Mouse (Mus musculus) left cerebral cortex, postnatal 25 days (tissue): ENCODE measurements around the gene Gemin5. TPM values are rescaled to one million over a fixed set of nuclear protein-coding genes. Genes with fewer than 3 reads are reported as not detected.
A peak's percentile ranks its signal among the peaks of the same experiment; 100 is the strongest.
"Not testable (repeated sequence)": the region's sequence is repeated elsewhere in the genome, so short reads cannot be mapped to it uniquely, and the experiment has no call there.

Source experiments
- DNase-seq, 2 experiments: peaks; one replicate each; pipeline ENCODE4 v3.0.0; 2022; ENCODE audit warnings: low spot score in 2 of 2, mixed read lengths in 1 of 2
- intact Hi-C: fragments of 180-260 bp; cut with DNase I; formaldehyde crosslinking; loops from one replicate; pipeline ENCODE4 v1.15.1; 2025
- total RNA-seq, 2 experiments: library from RNA; stranded (reverse); gene quantifications; 2 replicates each; pipeline ENCODE4 v1.2.3; 2021

Gemin5 gene
- total RNA-seq, 2 experiments from 2014 or later = 16.5 to 18.1 TPM

DNA sequence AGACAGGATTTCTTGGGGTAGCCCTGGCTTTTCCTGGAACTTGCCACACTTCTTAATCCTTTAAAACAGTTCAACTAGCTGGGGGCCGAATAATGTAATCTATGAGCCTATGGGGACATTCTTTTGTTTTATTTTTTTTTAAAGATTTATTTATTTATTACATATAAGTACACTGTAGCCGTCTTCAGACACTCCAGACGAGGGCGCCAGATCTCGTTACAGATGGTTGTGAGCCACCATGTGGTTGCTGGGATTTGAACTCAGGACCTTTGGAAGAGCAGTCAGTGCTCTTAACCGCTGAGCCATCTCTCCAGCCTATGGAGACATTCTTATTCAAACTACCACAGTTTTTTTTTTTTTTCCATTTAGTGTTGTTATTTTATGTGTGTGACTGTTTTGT, 11.6 kb upstream of the Gemin5 start:
- intact Hi-C loops = loop anchor here (1.0 to 5.0 kb wide), 3 partner anchors 45 to 317 kb away; no protein-coding TSS in a partner anchor
- not testable (repeated sequence) for DNase-seq

DNA sequence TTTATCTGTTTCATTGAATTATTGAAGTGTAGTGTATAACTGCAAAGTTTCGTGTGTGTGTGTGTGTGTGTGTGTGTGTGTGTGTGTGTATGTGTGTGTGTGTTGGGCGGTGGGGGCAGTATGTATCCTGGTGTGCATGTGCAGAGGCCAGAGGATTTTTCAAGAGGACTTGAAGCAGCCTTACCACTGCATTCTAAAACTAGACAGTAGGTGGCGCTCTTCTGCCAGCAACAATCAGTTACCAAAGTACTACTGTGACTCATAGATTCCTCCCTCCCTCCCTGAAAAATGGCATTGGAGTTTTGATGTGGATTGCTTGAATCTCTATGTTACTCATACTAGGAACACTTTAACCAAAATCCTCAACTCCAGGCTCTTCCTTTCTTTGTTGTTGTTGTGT, 11.2 kb upstream of the Gemin5 start:
- intact Hi-C loops = loop anchor here (1.0 to 5.0 kb wide), 3 partner anchors 46 to 318 kb away; no protein-coding TSS in a partner anchor
- DNase-seq = peak; percentile 88 to 94

DNA sequence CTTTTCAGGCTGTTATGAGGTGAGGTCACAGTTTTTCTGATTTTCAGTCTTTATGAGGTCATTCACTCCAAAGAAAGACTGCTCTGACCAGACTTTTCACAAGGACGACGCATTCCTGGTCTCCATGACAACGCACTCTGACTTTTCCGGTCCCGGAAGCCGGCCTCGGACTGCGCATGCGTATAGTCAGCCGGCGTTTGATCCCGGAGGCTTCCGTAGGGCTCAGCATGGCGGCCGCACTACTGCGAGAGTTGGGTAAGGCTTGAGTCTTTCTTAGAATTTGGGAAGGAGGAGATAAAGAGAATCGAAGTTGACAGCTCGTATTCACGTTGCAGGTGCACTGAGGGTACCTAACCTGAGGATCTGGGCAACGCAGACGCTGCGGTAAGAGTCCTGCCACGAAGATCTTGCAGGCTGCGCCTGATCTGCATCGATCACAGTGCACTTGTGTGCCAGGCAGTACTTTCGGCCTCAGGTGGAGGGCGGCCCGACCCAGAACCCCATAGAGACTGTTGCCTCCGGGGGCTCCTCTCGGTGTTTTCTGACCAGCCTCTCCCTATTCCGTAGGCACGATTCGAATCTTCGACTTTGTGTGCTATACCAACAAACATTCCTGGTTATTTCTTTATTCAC, 3.2 kb upstream of the Gemin5 start, which contains the start of gene Mrpl22:
TSS of gene Mrpl22 (plus strand) at position 203 of the 633 bp plus-strand sequence.
- intact Hi-C loops = no loop called here
- peak; percentile 97 for DNase-seq

DNA sequence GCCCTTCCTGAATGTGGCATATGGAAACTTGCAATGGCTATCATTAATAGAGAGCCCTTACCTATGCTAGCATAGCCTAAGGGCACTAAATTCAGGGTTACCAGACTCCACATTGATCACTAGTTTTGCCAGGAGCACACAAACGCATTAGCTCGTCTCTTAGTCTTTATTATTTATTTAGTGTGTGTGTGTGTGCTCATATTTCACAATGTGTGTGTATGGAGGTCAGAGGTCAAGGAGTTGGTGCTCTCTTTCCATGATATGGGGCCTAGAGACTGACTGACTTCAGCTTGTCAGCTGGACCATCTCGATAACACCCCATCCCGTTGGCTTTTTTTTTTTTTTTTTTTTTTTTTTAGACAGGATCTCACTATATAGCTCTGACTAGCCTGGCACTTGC, 1.3 kb upstream of the Gemin5 start:
- no peak for DNase-seq
- intact Hi-C loops = no loop called here

DNA sequence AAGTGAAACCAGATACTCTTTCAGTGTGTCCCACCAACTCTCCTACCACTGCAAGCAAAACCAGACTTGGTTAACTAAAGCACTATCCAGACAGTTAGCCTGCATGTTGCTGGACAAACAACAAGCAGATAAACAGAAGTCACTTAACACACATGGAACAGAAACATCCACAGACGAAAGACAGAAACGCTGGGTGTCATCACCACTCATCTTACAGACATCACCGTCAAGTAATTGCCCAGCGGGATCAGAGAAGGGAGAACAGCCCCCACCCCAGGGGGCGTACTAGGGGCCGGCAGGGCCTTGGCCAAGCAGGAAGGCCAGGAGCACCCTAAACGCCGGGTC, 545 bp downstream of the Gemin5 start:
- DNase-seq = no peak
- intact Hi-C loops = no loop called here

DNA sequence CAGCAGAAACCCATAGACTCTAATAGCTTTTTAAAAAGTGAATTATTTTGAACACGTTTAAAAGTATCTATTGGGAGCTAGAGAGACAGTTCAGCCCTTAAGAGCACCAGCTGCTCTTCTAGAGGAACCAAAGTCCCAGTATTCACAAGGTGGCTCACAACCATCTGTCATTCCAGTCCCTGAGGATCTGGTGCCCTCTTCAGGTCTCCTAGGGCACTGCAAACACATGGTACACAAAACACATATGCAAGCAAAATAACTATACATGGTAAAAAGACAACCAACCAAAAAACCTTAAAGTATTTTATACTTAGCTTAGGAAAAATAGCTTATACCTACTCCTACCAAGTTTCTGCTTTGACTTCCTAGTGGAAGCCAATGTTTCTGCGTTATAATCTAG, 3.3 kb downstream of the Gemin5 start:
- DNase-seq = no peak
- intact Hi-C loops = no loop called here

DNA sequence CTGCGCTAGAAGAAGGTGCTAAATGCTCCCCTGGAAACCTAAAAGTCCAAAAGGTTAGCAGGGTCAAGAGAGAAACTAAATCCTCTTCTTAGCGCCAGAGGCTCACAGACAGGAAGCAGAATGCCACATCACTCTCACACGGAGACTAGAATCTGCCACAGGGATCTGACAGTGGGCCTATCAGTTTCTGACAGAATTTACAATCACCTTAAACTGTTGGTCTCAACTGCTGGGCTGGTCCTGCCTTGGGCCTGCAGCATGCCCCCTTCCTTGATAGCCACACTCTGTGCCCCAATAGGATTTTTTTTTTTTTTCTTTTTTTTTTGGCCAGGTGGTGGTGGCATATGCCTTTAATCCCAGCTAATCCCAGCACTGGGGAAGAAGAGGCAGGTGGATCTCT, 11.5 kb downstream of the Gemin5 start:
- intact Hi-C loops = no loop called here
- DNase-seq = no peak

DNA sequence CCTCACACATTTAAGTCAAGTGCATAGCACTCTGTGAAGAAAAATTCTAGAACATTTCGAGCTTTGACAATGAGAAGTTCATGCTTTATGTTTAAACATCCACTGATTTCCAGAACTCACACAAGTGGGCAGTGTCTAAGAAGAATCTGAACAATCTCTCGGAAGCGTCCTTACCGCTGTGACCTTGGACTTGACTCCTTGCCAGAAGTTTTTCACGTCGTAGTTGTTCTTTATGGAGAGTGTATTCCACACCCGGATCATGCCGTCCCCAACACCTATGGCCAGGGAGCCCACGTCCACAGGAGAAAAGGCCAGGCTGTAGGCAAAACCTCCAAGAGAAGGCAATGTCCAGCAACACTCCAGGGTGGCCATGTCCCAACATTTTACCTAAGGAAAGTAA, 12.9 kb downstream of the Gemin5 start:
- intact Hi-C loops = no loop called here
- no peak for DNase-seq

DNA sequence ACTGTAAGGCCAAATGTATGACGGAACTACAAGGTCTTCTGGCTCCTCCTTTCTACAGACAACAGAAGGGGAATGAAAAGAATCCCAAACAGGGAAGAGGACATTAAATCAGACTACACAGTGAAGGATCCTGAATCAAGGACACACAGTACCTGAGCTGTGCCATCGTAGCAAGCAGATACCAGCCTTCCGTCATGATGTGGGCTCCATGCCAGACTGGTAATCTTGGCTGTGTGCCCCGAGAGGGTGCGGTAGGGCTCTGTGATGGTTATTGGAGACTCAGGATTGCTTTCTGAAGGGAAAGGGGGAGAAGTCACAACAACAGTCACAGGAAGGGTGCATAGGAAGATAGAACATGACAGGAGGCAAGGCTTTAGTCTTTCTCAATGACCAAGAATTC, 22.1 kb downstream of the Gemin5 start:
- no peak for DNase-seq
- intact Hi-C loops = no loop called here

DNA sequence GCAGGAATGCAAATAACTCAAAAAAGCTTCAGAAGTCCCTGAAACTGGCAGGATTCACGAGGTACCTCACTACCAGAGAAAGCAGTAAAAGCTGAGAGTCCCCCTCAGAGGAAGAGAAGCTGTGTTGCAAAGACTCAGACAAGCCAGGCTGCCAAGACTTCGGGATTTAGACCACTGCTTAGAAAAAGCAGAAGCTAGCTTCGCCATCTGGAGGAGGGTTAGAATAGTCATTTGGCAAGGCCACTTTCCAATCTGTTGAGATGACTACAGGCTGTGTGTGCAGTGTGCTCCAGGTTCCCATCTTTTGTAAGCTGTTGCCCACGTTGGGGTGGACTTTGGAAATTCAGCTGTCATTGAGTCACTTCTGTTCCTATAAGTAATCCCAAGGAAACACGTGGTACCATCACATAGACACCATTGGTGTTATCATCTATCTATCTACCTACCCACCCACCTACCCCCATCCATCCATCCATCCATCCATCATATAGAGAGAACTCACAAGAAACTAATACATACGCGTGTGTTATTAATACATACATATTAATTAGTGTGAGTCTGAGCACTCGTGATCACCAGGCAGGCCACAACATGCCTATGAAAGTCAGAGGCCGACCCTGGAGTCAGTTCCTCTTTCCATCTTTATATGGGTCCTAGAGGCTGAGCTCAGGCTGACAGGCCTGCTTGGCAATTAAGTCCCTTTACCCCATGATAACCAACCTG, 24.5 kb downstream of the Gemin5 start:
- peak; percentile 31 to 86 for DNase-seq
- intact Hi-C loops = no loop called here

DNA sequence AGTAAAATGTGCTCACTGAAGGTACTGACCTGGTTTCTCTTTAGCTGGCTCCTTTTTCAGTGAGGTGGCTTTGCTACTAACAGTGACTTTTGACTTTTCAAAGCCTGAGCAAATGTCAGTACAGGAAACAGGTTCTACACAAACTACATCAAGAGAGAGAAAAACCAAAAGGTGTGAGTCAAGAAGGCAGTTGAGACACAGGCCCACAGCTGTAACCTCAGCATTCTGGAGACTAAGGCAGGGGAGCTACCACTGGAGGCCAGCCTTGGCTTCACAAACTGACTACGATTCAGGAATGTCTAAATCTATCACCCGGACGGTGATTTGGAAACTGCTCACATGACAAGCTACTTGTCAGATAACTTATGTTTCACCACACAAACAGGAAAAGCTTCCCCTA, 28.9 kb downstream of the Gemin5 start:
- no peak for DNase-seq
- intact Hi-C loops = no loop called here

DNA sequence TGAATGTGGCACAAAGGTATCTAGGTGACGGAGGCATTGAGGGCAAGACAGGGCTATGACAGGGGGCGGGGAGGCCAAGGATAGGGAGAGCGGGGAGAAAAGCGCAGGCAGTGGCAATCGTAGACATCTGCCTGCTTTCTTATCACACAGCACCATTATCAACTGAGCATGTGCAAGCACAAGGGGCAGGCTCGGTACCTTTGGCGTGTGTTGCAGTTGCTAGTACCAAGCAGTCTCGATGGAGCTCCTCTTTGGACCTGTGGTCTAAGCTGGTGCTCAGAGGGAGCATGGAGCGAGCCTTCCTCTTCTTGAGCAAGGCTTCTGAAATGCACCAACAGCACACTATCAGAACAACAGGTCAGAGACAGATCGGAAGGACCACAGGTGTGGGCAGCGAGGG, 29.5 kb downstream of the Gemin5 start:
- intact Hi-C loops = no loop called here
- no peak for DNase-seq

DNA sequence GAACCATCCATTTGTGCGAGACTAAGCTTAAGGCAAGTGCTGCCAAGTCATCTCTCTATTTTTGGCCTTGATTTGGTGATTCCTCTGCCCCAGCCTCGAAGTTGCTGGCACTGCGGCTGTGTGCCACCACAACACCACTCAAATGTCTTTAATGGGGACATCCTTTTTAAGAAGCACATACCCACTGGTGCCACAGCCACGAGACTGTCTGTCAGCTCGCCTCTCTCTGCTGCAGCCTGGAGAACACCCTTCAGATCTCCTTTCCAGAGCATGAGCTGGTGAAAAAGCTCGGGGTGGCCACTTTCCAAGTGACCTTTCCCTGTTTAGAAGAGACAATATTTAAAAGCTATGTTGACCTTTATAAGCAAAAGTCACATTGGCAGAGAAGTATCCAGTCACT, 31.7 kb downstream of the Gemin5 start:
- peak in 1 of 2 experiments; percentile 8 for DNase-seq
- intact Hi-C loops = no loop called here

DNA sequence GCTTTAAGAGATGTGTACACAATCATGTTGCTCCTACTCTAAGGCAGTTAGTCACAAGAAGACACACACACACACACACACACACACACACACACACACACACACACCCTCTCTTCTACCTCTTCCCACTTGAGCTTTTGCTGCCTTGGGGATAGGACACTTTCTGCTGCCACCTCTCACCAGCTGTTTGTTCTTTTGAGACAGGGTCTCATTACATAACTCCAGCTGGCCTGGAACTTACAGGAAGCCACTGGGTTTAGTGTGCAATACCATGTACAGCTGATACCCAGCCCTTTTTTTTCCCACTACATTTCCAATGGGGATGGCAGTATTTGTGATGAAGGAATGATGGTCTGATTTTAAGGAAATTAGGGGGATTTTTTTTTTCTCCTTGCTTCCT, 33.0 kb downstream of the Gemin5 start:
- intact Hi-C loops = no loop called here
- DNase-seq = no peak

DNA sequence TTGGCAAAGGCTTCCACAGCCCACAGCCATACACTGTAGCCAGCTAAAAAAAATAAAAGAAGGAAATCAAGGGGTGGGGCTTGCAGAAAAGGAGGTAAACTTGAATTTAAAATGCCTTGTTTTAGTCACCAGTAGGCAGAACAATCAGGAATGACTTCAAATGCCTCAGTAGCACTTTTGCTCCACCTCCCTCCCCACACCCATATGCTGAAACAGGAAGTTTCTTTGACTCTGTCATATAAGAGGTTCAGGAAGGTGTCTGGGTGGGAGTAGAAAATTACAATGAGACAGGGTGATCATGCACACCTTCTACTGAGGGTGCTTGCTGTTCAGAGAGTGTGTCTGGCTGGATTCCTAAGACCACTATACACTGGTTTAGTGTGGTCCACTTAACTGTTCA, 33.5 kb downstream of the Gemin5 start:
- no peak for DNase-seq
- intact Hi-C loops = no loop called here

DNA sequence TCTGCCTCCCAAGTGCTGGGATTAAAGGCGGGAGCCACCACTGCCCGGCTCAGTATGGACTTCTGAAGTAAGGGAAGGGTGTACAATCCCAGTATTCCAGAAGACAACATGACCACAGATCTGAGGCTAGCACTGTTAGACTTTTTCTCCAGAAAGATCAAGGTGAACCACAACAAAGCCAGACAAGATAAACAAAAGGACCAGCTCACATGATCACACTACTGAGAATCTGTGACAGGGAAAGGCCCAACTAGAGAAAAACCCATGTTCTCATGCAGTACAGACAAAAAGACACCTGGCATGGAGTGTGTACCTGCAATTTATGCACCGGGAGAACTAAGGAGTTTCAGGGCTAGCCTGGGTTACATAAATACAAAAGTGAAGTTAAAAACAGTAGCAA, 36.3 kb downstream of the Gemin5 start:
- DNase-seq = no peak
- intact Hi-C loops = no loop called here

DNA sequence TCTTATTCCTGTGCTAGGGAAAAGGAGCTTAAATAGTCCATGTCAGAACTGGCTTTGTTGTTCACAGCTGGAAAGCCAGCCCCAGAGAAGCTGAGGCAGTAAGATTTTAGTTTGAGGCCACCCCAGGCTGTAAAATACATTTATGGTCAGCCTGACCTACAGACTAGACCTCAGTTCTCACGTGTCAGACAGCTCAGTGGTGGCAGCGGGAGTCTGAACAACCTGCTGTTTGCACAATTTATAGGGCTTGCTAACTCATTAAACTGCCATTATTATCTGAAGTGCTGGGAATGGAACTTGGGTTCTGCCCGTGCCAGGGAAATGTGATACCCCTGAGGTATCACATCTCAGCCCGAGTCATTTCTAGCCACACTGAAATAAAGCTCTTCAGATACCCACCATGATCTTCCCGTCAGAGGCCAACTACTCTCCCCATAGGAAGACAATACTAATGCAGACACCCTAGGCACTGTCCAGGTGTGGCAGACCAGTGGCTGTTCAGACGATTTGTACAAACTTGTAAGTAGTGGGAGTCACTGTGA, 39.0 kb downstream of the Gemin5 start:
- intact Hi-C loops = no loop called here
- no peak for DNase-seq

DNA sequence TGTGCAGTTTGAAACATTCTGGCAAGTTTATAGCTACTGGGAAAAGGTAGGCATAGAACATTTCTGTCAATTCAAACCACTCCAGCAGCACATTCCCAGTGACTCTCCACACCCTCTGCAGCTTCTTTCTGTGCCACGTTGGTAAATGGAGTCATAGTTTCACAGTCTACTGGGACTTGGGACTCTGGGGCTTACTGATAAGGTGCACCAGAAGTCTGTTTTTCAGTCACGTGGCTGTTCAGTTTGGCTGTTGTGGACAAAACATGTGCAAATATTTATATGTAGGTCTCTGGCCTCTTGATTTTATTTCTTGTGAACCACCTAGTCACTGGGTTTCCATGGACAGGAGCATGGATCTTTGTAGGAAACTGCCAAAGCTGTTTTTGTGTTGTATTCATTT, 40.8 kb downstream of the Gemin5 start:
- no peak for DNase-seq
- intact Hi-C loops = no loop called here

DNA sequence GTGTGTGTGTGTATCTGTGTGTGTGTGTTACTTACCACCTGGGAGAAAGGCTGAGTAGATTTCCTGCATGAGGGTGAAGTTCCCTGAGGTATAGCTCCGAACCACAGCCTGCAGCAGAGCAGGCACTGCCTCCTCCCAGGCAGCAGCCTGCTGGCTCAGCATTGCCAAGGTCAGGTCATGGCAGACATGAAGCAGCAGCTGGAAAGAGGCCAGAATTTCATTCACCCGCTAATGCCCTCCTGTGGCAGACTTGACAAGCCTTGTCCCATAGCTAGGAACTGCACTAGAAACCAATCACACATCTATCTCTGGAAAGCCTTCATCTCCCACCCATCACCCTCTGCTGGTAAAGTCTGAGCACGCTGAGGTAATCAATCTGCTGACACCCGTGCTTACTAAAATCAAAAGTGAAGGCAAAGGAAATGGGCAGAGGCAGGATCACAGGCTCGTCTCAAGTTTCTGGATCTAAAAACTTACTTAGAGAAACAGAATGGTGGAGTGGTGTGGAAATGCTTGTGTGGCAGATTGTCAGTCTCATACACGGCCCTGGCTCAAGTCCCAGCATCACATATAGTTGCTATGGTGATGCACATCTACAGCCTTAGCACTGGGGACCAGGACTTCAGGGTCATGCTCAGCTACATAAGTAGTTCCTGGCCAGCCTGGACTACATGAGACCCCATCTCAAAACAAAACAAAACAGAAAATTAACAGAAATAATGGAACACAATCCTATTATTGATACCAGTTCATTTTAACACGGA, 41.8 kb downstream of the Gemin5 start:
- intact Hi-C loops = no loop called here
- DNase-seq = peak in 1 of 2 experiments; percentile 45

DNA sequence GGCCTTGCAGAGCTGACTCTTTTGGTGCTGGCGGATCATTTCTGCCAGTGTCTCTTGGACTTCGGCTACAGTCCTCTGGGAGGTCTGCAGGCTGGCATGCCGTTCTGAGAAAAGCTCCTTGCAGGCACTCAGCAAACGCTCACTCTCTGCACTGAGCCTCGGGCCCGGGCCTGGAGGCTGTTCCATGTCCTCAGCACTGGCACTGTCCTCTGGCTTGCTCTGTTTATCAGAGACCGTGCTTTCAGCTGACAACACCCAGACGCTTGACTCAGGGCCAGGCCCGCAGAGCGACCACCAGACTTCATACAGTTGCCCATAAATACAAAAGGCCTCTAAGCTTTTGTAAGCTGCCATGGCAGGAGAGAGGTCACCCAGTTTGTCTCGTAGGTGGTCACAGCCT, 43.3 kb downstream of the Gemin5 start:
- DNase-seq = no peak
- intact Hi-C loops = no loop called here

DNA sequence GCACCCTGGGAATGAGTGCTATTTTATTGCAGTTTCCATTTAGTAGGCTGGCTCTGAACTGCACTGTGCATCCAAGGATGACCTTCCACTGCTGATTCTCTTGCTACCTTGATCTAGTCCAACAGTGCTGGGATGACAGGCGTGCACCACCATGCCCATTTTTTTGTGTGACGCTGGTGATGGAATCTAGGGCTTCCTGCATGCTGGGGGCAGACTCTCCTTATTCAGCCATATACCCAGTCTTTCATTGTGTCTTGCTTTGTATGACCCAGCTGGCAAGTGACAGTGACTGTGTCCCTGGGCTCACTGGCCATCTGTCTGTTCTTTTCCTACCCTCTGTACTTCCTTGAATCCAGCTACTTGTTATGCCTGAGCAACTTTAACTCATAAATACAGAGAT, 44.6 kb downstream of the Gemin5 start:
- intact Hi-C loops = no loop called here
- DNase-seq = no peak
